ENCODE assay signal across 8 mouse cellular contexts in the genomic region with DNA sequence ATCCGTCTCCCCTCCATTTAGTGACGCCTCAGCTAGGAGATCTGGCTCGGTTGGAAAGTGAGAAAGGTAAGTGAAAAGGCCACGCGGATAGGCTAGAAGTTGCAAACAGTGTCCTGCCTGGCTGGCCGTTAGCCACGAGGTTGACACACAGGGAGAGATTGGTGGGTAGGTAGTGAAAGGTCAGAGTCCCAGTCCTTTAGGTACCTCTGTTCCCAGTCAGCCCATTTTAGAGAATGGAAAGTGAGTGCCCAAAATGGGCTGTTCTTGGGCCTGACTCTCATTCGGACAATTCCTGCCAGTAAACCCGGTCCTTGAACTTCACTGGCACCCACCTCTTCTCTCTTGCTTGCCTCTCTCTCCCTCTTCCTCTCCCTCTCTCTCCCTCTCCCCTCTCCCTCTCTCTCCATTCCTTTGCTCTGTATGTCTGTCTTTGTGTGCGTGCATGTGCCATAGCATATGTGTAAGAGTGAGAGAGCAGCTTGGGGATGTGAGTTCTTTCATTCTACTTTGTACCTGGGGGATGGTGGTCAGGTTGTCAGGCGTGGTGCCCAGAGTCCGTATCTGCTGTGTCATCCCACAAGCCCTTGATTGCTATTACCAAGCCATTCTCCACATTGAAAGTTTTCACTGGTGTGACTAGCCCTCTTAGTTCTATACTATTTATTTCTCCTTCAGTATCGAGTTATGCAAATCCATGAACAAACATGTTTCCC. TPM values are rescaled to one million over a fixed set of nuclear protein-coding genes. Genes with fewer than 3 reads are reported as not detected.
DNase-seq lines count a peak whose midpoint lies in the region; ATAC-seq lines count a peak whose summit lies in the region.

A gene (minus strand): TSS at position 4 of the 713 bp plus-strand sequence.

- H3K4me2 ChIP-seq in embryonic facial prominence, embryonic 14.5 days (ENCODE audit: low read depth, low read length): peak within 1 kb of the TSS; percentile 87
- peak within 1 kb of the TSS; percentile 91 for H3K4me2 ChIP-seq in heart, embryonic 16.5 days (ENCODE audit: low read depth, low read length)
- H3K4me2 ChIP-seq in neural tube, embryonic 12.5 days (replicated peaks): peak within 1 kb of the TSS; percentile 85

- DNase-seq in embryo, embryonic 9.5 days (ENCODE audit: extremely low spot score): peak; percentile 58
- DNase-seq in embryo, embryonic 10.5 days (ENCODE audit: low spot score): no peak
- DNase-seq in embryonic facial prominence, embryonic 14.5 days (ENCODE audit: low spot score): no peak
- no peak for DNase-seq in left cerebral cortex, postnatal 4 days
- no peak for DNase-seq in right cerebral cortex, postnatal 4 days

- H3K9me3 ChIP-seq in embryonic facial prominence, embryonic 14.5 days (ENCODE audit: control insufficient read depth, low read length): no peaks in the 10 kb centered on the region
- H3K9me3 ChIP-seq in heart, embryonic 16.5 days (replicated peaks; ENCODE audit: control insufficient read depth, low read length): no peaks in the 10 kb centered on the region
- H3K9me3 ChIP-seq in neural tube, embryonic 12.5 days: no peaks in the 10 kb centered on the region

- intact Hi-C loops in left cerebral cortex, postnatal 4 days (cut with DNase I): no loop called here

- H3K27ac ChIP-seq in embryonic facial prominence, embryonic 14.5 days (replicated peaks; ENCODE audit: low read depth, low read length): peak within 1 kb of the TSS; percentile 86
- peak within 1 kb of the TSS; percentile 89 for H3K27ac ChIP-seq in heart, embryonic 16.5 days (ENCODE audit: low read length)
- 0 out of 2 replicates have a peak within 1 kb of the TSS, but pooled peaks have one; percentile 6 for H3K27ac ChIP-seq in neural tube, embryonic 12.5 days

- H3K9ac ChIP-seq in embryonic facial prominence, embryonic 14.5 days (ENCODE audit: low read depth, low read length): peak within 1 kb of the TSS; percentile 92
- H3K9ac ChIP-seq in heart, embryonic 16.5 days (ENCODE audit: low read length): peak within 1 kb of the TSS; percentile 89
- H3K9ac ChIP-seq in neural tube, embryonic 12.5 days: peak within 1 kb of the TSS; percentile 92

- ATAC-seq in CD4-positive, CD25-positive, alpha-beta regulatory T cell, adult 4 months: no peak
- no peak for ATAC-seq in embryonic facial prominence, embryonic 14.5 days (ENCODE audit: low read depth)
- ATAC-seq in heart, embryonic 16.5 days (replicated peaks; ENCODE audit: extremely low read depth, insufficient read depth, low FRiP score): no peak; the same call in 1 of the 2 replicates
- ATAC-seq in neural tube, embryonic 12.5 days (ENCODE audit: low FRiP score, low read depth): peak; percentile 65; the same call in 1 of the 2 replicates

- peak within 1 kb of the TSS; percentile 77 for H3K4me3 ChIP-seq in embryonic facial prominence, embryonic 14.5 days (ENCODE audit: low read depth, low read length)
- peak within 1 kb of the TSS; percentile 76 for H3K4me3 ChIP-seq in heart, embryonic 16.5 days (ENCODE audit: low read length)
- H3K4me3 ChIP-seq in neural tube, embryonic 12.5 days: peak within 1 kb of the TSS; percentile 96

- H3K27me3 ChIP-seq in embryonic facial prominence, embryonic 14.5 days (replicated peaks; ENCODE audit: control insufficient read depth, insufficient read depth, low read length): no peaks in the 10 kb centered on the region
- H3K27me3 ChIP-seq in heart, embryonic 16.5 days (ENCODE audit: control insufficient read depth, insufficient read depth, low read length): no peaks in the 10 kb centered on the region
- no peaks in the 10 kb centered on the region for H3K27me3 ChIP-seq in neural tube, embryonic 12.5 days (replicated peaks)

- H3K36me3 ChIP-seq in embryonic facial prominence, embryonic 14.5 days (ENCODE audit: control insufficient read depth, insufficient read depth, low read length): peaks cover 14% of the 10 kb centered on the region
- peaks cover 14% of the 10 kb centered on the region; the same call in 1 of the 2 replicates for H3K36me3 ChIP-seq in heart, embryonic 16.5 days (ENCODE audit: control insufficient read depth, insufficient read depth)
- H3K36me3 ChIP-seq in neural tube, embryonic 12.5 days: peaks cover 23% of the 10 kb centered on the region; the same call in 1 of the 2 replicates

- WGBS in embryonic facial prominence, embryonic 14.5 days: 19% methylated on average over 13 of the region's 13 CpGs
- 19% methylated on average over 13 of the region's 13 CpGs for WGBS in heart, embryonic 16.5 days
- WGBS in neural tube, embryonic 12.5 days: 23% methylated on average over 13 of the region's 13 CpGs

- peaks cover 23% of the 10 kb centered on the region for H3K4me1 ChIP-seq in embryonic facial prominence, embryonic 14.5 days (ENCODE audit: control insufficient read depth, insufficient read depth, low read length)
- peaks cover 27% of the 10 kb centered on the region for H3K4me1 ChIP-seq in heart, embryonic 16.5 days (ENCODE audit: control insufficient read depth, insufficient read depth, low read length)
- peaks cover 27% of the 10 kb centered on the region for H3K4me1 ChIP-seq in neural tube, embryonic 12.5 days

RNA-seq across cellular contexts. Expression of the gene that starts here (rescaled TPM):
- polyA plus RNA-seq in CD4-positive, CD25-positive, alpha-beta regulatory T cell, adult 4 months (2017; shearing (Covaris generic)): 100 to 1,000 TPM; 214 to 296 TPM
- 124 and 143 TPM in 2 replicates for polyA plus RNA-seq in embryonic facial prominence, embryonic 14.5 days (2014; fragmentation: Nextera tagmentation; extraction: Ambion mirVana)
- polyA plus RNA-seq in heart, embryonic 16.5 days (2015; fragmentation: Nextera tagmentation; extraction: Ambion mirVana): 97.5 and 103 TPM in 2 replicates
- total RNA-seq in left cerebral cortex, postnatal 4 days (2021): 10 to 100 TPM; 76.1 to 84.1 TPM
- 156 and 174 TPM in 2 replicates for polyA plus RNA-seq in neural tube, embryonic 12.5 days (2016; fragmentation: Nextera tagmentation; extraction: Ambion mirVana)

Comparison
In these comparisons a context has a peak if more than half of its experiments do, and no peak if none do; other contexts are left out.
1. H3K27ac ChIP-seq: peak in every context shown above with its lines; median percentile 89 in heart, embryonic 16.5 days; 86 in embryonic facial prominence, embryonic 14.5 days; 6 in neural tube, embryonic 12.5 days.